Mouse (Mus musculus): ENCODE measurements around the gene Hsf4. TPM values are rescaled to one million over a fixed set of nuclear protein-coding genes. Genes with fewer than 3 reads are reported as not detected.
"Not testable (repeated sequence)": the region's sequence is repeated elsewhere in the genome, so short reads cannot be mapped to it uniquely, and the experiment has no call there.

The Hsf4 gene
- polyA plus RNA-seq (2015; fragmentation: Nextera tagmentation; extraction: Ambion mirVana) = not detected in 2 replicates

GRCm38 (mm10) chr8:105269461-105269947, at the start of gene Hsf4:
Hsf4 (plus strand) TSS chr8:105269801.
- DNase-seq (ENCODE audit: low spot score) = no peak

- no peak for DNase-seq (ENCODE audit: low spot score)
Observed at GRCm38 (mm10) chr8:105223850-105224249, 45.8 kb upstream of the Hsf4 start.

DNA sequence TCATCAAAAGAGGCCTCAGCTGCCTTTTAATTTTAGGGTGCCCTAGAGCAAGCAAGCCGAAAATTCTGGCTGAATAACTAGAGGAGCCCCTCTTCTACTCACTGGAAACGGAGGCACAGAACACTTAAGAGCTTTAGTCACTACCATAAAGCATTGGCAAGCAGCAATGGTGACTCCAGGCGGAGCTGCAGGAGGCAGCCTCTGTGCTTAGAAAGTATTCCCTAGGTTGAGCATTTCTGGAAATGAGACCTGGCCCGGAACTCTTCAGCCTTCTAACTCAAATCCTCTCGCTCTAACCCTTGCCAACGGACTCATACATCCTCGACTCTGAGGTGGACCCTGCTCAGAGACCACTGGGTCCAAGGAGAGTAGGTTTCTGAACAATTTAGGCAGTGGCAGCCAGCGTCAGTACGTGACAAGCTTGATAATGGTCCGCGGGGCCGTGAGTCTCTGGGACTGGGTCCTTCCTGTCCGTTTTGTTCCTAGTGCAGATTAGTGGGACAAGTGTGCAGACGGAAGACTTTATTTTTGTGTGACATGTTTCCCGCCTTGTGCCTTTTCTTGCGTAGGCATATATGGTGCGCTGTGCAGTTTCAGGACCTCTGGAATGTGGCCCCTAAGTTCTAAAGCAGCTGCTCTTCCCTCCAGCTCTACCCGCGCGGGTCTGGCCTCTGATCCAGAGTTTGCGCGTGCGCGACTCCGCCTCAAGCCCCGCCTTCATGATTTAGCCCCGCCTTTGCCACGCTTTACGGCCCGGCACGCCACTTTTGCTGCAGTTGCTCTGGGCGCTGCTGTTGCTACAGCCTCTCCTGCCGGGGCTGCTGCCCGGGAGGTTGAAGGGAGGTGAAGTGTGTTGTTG, 45.0 kb upstream of the Hsf4 start, which contains the start of gene D230025D16Rik:
Gene D230025D16Rik, plus strand, starts transcription at position 733 of the 859 bp plus-strand sequence.
- DNase-seq (ENCODE audit: low spot score) = peak; percentile 95

DNA sequence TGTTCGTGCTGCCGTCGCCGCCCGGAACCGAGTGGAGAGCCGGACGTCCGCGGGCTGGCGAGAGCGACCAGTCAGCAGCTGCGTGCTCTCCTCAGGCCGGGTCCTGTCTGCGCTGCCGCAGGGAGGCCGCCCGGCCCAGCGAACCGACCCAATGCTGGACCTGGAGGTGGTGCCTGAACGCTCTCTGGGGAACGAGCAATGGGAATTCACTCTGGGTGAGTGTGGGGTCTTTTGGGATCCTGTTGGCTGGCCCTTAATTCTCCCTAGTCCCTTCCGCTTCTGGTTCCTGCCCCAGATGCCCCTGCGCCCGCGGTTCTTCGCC, 44.4 kb upstream of the Hsf4 start:
- no peak for DNase-seq (ENCODE audit: low spot score)

DNA sequence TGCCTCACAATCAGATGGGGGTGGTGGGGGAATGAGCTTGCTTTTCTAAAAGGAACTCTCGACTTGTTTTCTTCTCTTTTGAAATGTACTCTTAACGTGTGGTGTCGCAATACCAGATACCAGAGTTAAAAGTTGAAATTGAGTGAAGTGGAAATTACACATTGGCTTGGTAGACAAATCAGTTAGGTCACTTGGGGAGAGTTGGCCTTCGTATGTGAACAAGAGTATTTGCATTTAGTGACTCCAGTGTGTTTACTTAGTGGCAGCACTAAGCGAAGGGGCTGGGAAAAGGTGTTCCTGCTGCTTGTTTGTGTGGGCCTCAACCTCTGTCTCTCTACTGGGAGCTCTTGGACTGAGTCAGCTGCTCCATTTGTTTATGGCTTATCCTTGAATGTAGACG, 43.7 kb upstream of the Hsf4 start:
- DNase-seq (ENCODE audit: low spot score) = peak; percentile 11

- DNase-seq (ENCODE audit: low spot score) = no peak
Observed at GRCm38 (mm10) chr8:105231503-105232320, 37.9 kb upstream of the Hsf4 start.

- DNase-seq (ENCODE audit: low spot score) = not testable (repeated sequence)
Observed at GRCm38 (mm10) chr8:105232321-105232693, 37.3 kb upstream of the Hsf4 start.

- DNase-seq (ENCODE audit: low spot score) = no peak
Observed at GRCm38 (mm10) chr8:105233126-105233935, 36.3 kb upstream of the Hsf4 start.

GRCm38 (mm10) chr8:105235206-105235605, 34.4 kb upstream of the Hsf4 start:
- no peak for DNase-seq (ENCODE audit: low spot score)

- DNase-seq (ENCODE audit: low spot score) = no peak
Observed at GRCm38 (mm10) chr8:105237442-105238142, 32.0 kb upstream of the Hsf4 start.

DNA sequence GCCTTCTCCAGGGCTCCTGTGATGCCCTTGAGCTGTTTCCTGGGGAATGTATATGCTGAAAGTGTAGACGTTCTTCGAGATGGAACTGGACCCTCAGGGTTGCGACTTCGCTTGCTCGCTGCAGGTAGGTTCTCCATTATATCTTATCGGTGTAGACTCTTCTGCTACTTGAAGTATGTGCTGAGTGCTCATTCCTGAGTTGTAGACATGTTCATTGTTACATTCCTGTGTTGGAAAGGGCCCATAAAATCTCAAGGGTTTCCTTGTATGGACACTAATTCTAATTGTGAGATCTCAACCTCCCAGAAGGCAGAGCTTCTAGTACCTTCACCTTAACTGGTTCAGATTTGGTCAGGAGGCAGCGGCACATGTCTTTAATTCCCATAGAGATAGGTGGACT, 28.6 kb upstream of the Hsf4 start:
- DNase-seq (ENCODE audit: low spot score) = no peak

- DNase-seq (ENCODE audit: low spot score) = no peak
Observed at GRCm38 (mm10) chr8:105251954-105252353, 17.6 kb upstream of the Hsf4 start.

- DNase-seq (ENCODE audit: low spot score) = no peak
Observed at GRCm38 (mm10) chr8:105252680-105253537, 16.7 kb upstream of the Hsf4 start.

GRCm38 (mm10) chr8:105253766-105254151, 15.8 kb upstream of the Hsf4 start:
- DNase-seq (ENCODE audit: low spot score) = no peak

DNA sequence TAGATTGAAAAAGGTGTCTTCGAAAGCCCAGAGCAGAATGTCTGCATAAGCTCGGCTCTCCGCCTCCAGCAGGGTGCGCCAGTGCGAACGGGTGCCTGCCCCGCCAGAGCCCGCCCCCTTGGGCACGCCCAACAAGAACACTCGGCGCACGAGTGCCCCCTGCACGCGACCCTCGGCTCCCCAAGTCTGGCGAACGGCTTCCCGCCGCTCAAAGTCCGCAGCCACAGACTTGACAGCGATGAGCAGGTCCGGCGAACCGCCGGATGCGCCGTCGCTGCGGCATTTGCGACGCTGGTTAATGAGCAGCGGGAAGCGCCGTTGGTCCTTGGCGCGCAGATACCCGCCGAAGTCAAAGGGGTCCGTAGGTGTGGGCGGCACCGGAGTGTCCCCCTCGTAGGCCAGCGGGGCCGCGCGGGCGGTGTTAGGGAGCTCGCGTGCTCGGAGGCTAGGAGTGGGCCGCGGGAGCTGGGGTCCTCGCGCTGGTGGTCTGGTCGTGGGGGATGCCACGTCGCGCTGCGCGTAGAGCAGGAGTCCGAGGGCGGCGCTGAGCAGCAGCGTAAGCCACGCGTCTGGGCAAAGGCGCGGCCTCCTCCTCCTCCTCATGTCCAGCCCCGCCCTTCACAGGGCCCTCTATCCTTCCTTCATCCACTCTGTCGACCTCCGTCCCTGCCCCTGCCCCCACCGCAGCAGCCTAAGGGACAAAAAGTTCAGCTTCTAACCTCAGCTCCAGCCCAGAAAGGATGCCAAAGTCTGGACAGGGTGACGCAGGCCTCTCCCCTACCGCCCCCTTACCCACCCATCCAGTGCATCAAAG, 15.2 kb upstream of the Hsf4 start:
- DNase-seq (ENCODE audit: low spot score) = peak; percentile 91

DNA sequence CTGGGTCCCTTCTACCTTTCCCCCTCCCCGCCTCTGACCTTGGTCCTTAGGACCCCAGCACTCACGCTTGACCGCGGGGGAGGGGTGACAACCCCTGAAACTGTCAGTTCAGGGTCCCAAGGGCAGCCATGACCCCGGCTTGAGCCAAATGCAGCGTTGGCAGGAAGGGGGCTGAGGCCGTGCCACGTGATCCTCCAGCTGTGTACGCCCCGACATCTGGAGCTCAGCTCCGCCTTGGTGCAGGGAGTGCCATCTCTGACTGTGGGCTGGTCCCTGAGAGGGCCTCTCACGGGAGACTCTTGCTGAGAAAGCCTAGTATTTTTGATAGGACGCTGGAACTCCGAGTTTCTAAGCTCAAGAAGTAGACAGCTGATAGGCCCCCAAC, 14.6 kb upstream of the Hsf4 start, which contains the start of gene B3gnt9:
Gene B3gnt9, minus strand, starts transcription at position 188 of the 385 bp plus-strand sequence.
- DNase-seq (ENCODE audit: low spot score) = peak; percentile 85

DNA sequence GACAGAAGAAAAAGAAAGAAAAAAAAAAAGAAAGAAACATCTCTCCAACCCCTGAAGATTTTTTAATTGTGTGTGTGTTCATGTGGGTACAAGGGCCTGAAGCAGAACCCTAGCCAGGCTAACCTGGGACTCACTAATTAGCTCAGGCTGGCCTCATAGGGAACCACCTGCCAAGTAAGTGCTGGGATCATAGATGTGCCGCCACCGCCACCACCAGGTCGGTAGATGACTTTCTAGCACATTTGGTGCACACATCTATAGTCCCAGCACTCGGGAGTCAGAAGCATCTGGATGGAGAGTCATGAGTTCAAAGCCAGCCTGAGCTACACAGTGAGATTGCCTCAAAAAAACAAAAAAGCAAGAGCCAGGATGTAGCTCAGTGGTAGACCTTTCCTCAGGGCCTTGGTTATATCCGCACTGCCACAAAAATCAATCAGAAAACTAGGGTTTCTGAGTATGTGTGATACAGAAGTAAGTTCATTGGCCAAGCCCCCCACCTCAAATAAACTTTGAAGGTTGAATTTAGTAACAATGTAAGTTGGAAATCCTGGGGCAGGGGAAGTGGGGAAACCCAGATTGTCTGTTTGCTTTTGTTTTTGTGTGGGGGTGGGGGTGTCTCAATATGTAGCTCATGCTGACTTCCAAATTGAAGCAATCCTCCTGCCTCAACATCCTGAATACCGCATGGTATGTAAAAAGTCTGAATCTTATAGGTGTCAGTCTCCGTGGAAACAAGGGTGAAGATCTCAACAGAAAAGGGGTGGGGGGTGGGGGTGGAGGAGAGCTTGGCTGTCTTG, 12.1 kb upstream of the Hsf4 start:
- DNase-seq (ENCODE audit: low spot score) = no peak
